18 mouse cellular contexts compared by ENCODE assay signal in the genomic region with DNA sequence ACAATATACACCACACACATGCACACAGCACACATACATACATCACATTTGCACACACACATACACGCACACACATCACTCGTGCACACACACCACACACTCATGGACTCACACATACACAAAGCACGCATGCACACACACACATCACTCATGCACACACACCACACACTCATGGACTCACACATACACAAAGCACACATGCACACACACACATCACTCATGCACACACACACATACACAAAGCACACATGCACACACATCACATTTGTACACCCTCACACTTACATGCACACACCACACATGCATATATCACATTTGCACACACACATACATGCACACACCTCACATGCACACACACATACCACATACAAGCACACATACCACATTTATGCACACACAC. TPM values are rescaled to one million over a fixed set of nuclear protein-coding genes. Genes with fewer than 3 reads are reported as not detected.
A peak's percentile ranks its signal among the peaks of the same experiment; 100 is the strongest.
DNase-seq lines count a peak whose midpoint lies in the region; ATAC-seq and TF ChIP-seq lines count a peak whose summit lies in the region.
"Had no signal": no experiment of that assay in that cellular context is flagged by ENCODE, and none has a peak within 500 bp of the region (broad histone marks: within the 10 kb centered on the region; RNA-seq: fewer than 3 reads in every experiment).

No protein-coding gene starts in this region.

- no peak for TF ChIP-seq RAD21 in MEL (IDR thresholded peaks at IDR 0.05; ENCODE audit: low read depth, low read length)

- H3K9ac ChIP-seq in heart, embryonic 12.5 days, result no peak overlapping the region
- H3K9ac ChIP-seq in liver, embryonic 14.5 days (replicated peaks), result no peak overlapping the region
- H3K9ac ChIP-seq in MEL (ENCODE audit: control insufficient read depth, low read depth, low read length, poor library complexity, severe bottlenecking), result no peak overlapping the region
- H3K9ac ChIP-seq: forebrain, embryonic 12.5 days; forebrain, embryonic 15.5 days; hindbrain, embryonic 12.5 days; hindbrain, embryonic 15.5 days had no signal

- TF ChIP-seq CTCF in liver, embryonic 14.5 days (IDR thresholded peaks at IDR 0.05; ENCODE audit: low read depth), result peak; percentile 5; the same call in 1 of the 2 replicates
- no peak for TF ChIP-seq CTCF in MEL (IDR thresholded peaks at IDR 0.05 in 2 of 3, conservative IDR thresholded peaks at IDR 0.05 in 1 of 3; ENCODE audit: control insufficient read depth in 1 of 3, insufficient read depth in 1 of 3, low read depth in 2 of 3, low read length in 3 of 3, poor library complexity in 1 of 3, severe bottlenecking in 1 of 3)

- H3K79me2 ChIP-seq in MEL (ENCODE audit: control insufficient read depth, insufficient read depth, low read length, poor library complexity), result 0 out of 2 replicates have a peak, but pooled peaks cover 1% of the 10 kb centered on the region

- peak; percentile 67 for DNase-seq in heart, embryonic 10.5 days (ENCODE audit: low spot score)
- DNase-seq in liver, embryonic 14.5 days (ENCODE audit: low read depth in 3 of 3, low spot score in 3 of 3), result no peak
- no peak for DNase-seq in liver
- no peak for DNase-seq in MEL (ENCODE audit: low read depth, low spot score)
- no peak for DNase-seq in kidney, adult 8-10 months
- DNase-seq: adrenal gland, postnatal 10 days; cerebellum, adult 11 months; cerebellum, adult 8-10 months; cerebellum, postnatal 10 days; gastrocnemius, postnatal 25 days; heart, adult 18-20 months had no signal

- peaks cover 4% of the 10 kb centered on the region; the same call in 1 of the 2 replicates for H3K27me3 ChIP-seq in heart, embryonic 10.5 days (ENCODE audit: insufficient read depth, poor library complexity, severe bottlenecking)
- peaks cover 5% of the 10 kb centered on the region; the same call in 1 of the 2 replicates for H3K27me3 ChIP-seq in heart, embryonic 12.5 days (replicated peaks)
- no peaks in the 10 kb centered on the region for H3K27me3 ChIP-seq in liver, embryonic 14.5 days (ENCODE audit: control insufficient read depth, insufficient read depth, low read length)
- no peaks in the 10 kb centered on the region for H3K27me3 ChIP-seq in MEL (ENCODE audit: control insufficient read depth in 1 of 2, insufficient read depth in 2 of 2, low read length in 2 of 2)
- H3K27me3 ChIP-seq: forebrain, embryonic 15.5 days; hindbrain, embryonic 12.5 days; hindbrain, embryonic 15.5 days had no signal

- no peak for ATAC-seq in heart, embryonic 12.5 days (ENCODE audit: insufficient number of reproducible peaks, low FRiP score)
- no peak for ATAC-seq in liver, embryonic 14.5 days (ENCODE audit: insufficient read depth)
- ATAC-seq: CD4-positive, CD25-positive, alpha-beta regulatory T cell, adult 4 months; forebrain, embryonic 15.5 days; Patski had no signal

- no peaks in the 10 kb centered on the region for H3K9me3 ChIP-seq in heart, embryonic 10.5 days
- no peaks in the 10 kb centered on the region for H3K9me3 ChIP-seq in heart, embryonic 12.5 days (replicated peaks)
- no peaks in the 10 kb centered on the region for H3K9me3 ChIP-seq in liver, embryonic 14.5 days (ENCODE audit: control insufficient read depth, low read length)
- no peaks in the 10 kb centered on the region for H3K9me3 ChIP-seq in MEL (replicated peaks; ENCODE audit: insufficient read depth, low read length)
- H3K9me3 ChIP-seq: forebrain, embryonic 12.5 days; forebrain, embryonic 15.5 days; hindbrain, embryonic 12.5 days; hindbrain, embryonic 15.5 days had no signal

- no peak overlapping the region for H3K4me3 ChIP-seq in heart, embryonic 10.5 days
- H3K4me3 ChIP-seq in heart, embryonic 12.5 days, result no peak overlapping the region
- no peak overlapping the region for H3K4me3 ChIP-seq in liver, embryonic 14.5 days (ENCODE audit: insufficient read depth in 1 of 2, low read depth in 2 of 2, low read length in 2 of 2)
- no peak overlapping the region for H3K4me3 ChIP-seq in MEL (ENCODE audit: control insufficient read depth in 1 of 2, insufficient read depth in 1 of 2, low read depth in 2 of 2, low read length in 2 of 2)
- H3K4me3 ChIP-seq: forebrain, embryonic 12.5 days; forebrain, embryonic 15.5 days; hindbrain, embryonic 12.5 days; hindbrain, embryonic 15.5 days had no signal

- no peak overlapping the region for H3K4me2 ChIP-seq in heart, embryonic 12.5 days
- H3K4me2 ChIP-seq in liver, embryonic 14.5 days (ENCODE audit: low read depth), result peak overlapping the region; percentile 15
- H3K4me2 ChIP-seq: forebrain, embryonic 12.5 days; forebrain, embryonic 15.5 days; hindbrain, embryonic 12.5 days; hindbrain, embryonic 15.5 days had no signal

- no peak for TF ChIP-seq EP300 in liver, embryonic 14.5 days (IDR thresholded peaks at IDR 0.05; ENCODE audit: low read depth)
- TF ChIP-seq EP300 in MEL (IDR thresholded peaks at IDR 0.05; ENCODE audit: low read depth in 1 of 2, low read length in 2 of 2), result no peak

- no peaks in the 10 kb centered on the region for H3K36me3 ChIP-seq in heart, embryonic 10.5 days
- no peaks in the 10 kb centered on the region for H3K36me3 ChIP-seq in heart, embryonic 12.5 days
- peaks cover 61% of the 10 kb centered on the region for H3K36me3 ChIP-seq in liver, embryonic 14.5 days (replicated peaks; ENCODE audit: control insufficient read depth, insufficient read depth, low read depth)
- H3K36me3 ChIP-seq in MEL (ENCODE audit: control insufficient read depth in 1 of 2, insufficient read depth in 2 of 2, low read length in 2 of 2), result no peaks in the 10 kb centered on the region; a peak in 1 of 4 replicates
- H3K36me3 ChIP-seq: forebrain, embryonic 12.5 days; forebrain, embryonic 15.5 days; hindbrain, embryonic 12.5 days; hindbrain, embryonic 15.5 days had no signal

- H3K4me1 ChIP-seq in heart, embryonic 10.5 days, result peaks cover 32% of the 10 kb centered on the region
- H3K4me1 ChIP-seq in heart, embryonic 12.5 days (replicated peaks), result peaks cover 26% of the 10 kb centered on the region
- H3K4me1 ChIP-seq in liver, embryonic 14.5 days (replicated peaks; ENCODE audit: control insufficient read depth in 2 of 2, insufficient read depth in 2 of 2, low read length in 1 of 2), result peaks cover 45 to 72% of the 10 kb centered on the region in 2 experiments
- peaks cover 0 to 2% of the 10 kb centered on the region in 2 experiments; a peak in 1 of 4 replicates for H3K4me1 ChIP-seq in MEL (ENCODE audit: control insufficient read depth in 1 of 2, insufficient read depth in 2 of 2, low read length in 2 of 2)
- H3K4me1 ChIP-seq: forebrain, embryonic 12.5 days; forebrain, embryonic 15.5 days had no signal

- 94% methylated on average over 3 of the region's 3 CpGs for WGBS in heart, embryonic 10.5 days
- 96% methylated on average over 3 of the region's 3 CpGs for WGBS in heart, embryonic 12.5 days
- 96% methylated on average over 3 of the region's 3 CpGs for WGBS in liver, embryonic 14.5 days (ENCODE audit: insufficient replicate concordance)

- TF ChIP-seq POLR2A in MEL (IDR thresholded peaks at IDR 0.05; ENCODE audit: control insufficient read depth in 1 of 2, insufficient read depth in 1 of 2, low read depth in 1 of 2, low read length in 2 of 2, poor library complexity in 1 of 2), result no peak

- H3K27ac ChIP-seq in heart, embryonic 10.5 days, result no peak overlapping the region
- H3K27ac ChIP-seq in heart, embryonic 12.5 days (ENCODE audit: poor library complexity, severe bottlenecking), result no peak overlapping the region
- H3K27ac ChIP-seq in liver, embryonic 14.5 days, result no peak overlapping the region
- H3K27ac ChIP-seq in MEL (ENCODE audit: control insufficient read depth, low read depth, low read length), result no peak overlapping the region
- H3K27ac ChIP-seq: forebrain, embryonic 12.5 days; forebrain, embryonic 15.5 days; hindbrain, embryonic 12.5 days; hindbrain, embryonic 15.5 days had no signal

TF ChIP-seq in MEL, 35 proteins besides CTCF, POLR2A, EP300 and RAD21:
- TF ChIP-seq ZC3H11A (IDR thresholded peaks at IDR 0.05; ENCODE audit: low read depth, low read length), result no peak
- TF ChIP-seq SMC3 (IDR thresholded peaks at IDR 0.05; ENCODE audit: low read depth, low read length), result no peak
- TF ChIP-seq POLR2AphosphoS5 (IDR thresholded peaks at IDR 0.05; ENCODE audit: borderline replicate concordance, low read depth, low read length), result peak; percentile 93; the same call in 1 of the 2 replicates

RNA-seq across cellular contexts. Expression of a gene that starts 24.7 kb away (rescaled TPM):
- 11.5 and 17.4 TPM in 2 replicates for polyA plus RNA-seq in heart, embryonic 10.5 days (2016; fragmentation: Nextera tagmentation; extraction: Ambion mirVana)
- 13.4 and 13.5 TPM in 2 replicates for polyA plus RNA-seq in heart, embryonic 12.5 days (2016; fragmentation: Nextera tagmentation; extraction: Ambion mirVana)
- polyA plus RNA-seq in liver, embryonic 14.5 days (2012; rRNA removed), result 35.4 and 39.7 TPM in 2 replicates
- 59.4 and 70.4 TPM in 2 replicates for polyA plus RNA-seq in liver, embryonic 14.5 days (2014; fragmentation: Nextera tagmentation; extraction: Ambion mirVana)
- total RNA-seq in MEL (2012; rRNA removed), result 34.4 and 35.4 TPM in 2 replicates
- 10 to 100 TPM; 17.9 to 85.1 TPM for polyA plus RNA-seq in MEL (2012; ENCODE audit: insufficient read depth in 1 of 2, insufficient read length in 2 of 2, low read depth in 1 of 2, low replicate concordance in 2 of 2, missing spikeins in 1 of 2)
